Mouse (Mus musculus) erythroblast, embryonic 14.5 days (primary cell): Measurements from ENCODE around the gene Prune2. TPM values are rescaled to one million over a fixed set of nuclear protein-coding genes. Genes with fewer than 3 reads are reported as not detected.
"Not testable (repeated sequence)": the region's sequence is repeated elsewhere in the genome, so short reads cannot be mapped to it uniquely, and the experiment has no call there.

Source experiments
- H3K27me3 ChIP-seq: 2 replicates; pipeline ENCODE4 v1.6.1; 2012; ENCODE audit warnings: inconsistent platforms; ENCODE audit not compliant: control insufficient read depth
- H3K36me3 ChIP-seq: 2 replicates; pipeline ENCODE4 v1.6.1; 2012; ENCODE audit warnings: mild to moderate bottlenecking, inconsistent platforms; ENCODE audit not compliant: control insufficient read depth
- H3K4me1 ChIP-seq: 2 replicates; pipeline ENCODE4 v1.6.1; 2012; ENCODE audit warnings: inconsistent platforms; ENCODE audit not compliant: control insufficient read depth
- H3K4me3 ChIP-seq: replicated peaks from 2 replicates; pipeline ENCODE3; 2012; ENCODE audit warnings: moderate library complexity, mild to moderate bottlenecking, inconsistent platforms
- H3K9me3 ChIP-seq: 2 replicates; pipeline ENCODE4 v1.6.1; 2012; ENCODE audit warnings: low read length, inconsistent platforms, mixed read lengths; ENCODE audit not compliant: control insufficient read depth
- GATA1 ChIP-seq: IDR thresholded peaks from 2 replicates; pipeline ENCODE4 v1.6.1; 2012; ENCODE audit warnings: low read length, inconsistent platforms, mixed read lengths
- TAL1 ChIP-seq: IDR thresholded peaks from 3 replicates; pipeline ENCODE4 v1.6.1; 2012; ENCODE audit warnings: low read length, inconsistent platforms, mixed read lengths
- polyA plus RNA-seq: library from polyadenylated mRNA; stranded (reverse); fragments of >175 nt; gene quantifications from 2 replicates; pipeline ENCODE4 v1.2.3, GENCODE M21; 2012

The Prune2 gene
- polyA plus RNA-seq, 1 experiment, result not detected

DNA sequence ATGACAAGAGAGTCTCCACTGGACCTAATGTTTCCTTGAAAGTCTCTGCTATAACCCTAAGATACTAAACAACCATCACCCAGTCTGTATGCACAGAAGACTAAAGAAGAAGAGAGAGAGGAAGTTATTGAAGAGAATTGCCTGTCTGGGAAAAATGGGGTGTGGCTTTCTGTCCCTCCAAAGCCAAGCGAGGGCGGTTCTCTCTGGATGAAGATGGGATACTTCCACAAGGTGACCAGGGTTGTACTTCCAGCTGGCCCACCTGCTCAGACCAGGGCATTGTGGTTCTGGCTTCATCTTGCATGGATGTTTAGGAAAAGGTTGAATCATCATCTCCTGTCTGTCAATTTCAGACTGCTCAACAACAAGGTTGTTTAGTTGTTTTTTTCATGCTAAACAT lies 199.3 kb downstream of the Prune2 start:
- no peaks in the 10 kb centered on the region for H3K27me3 ChIP-seq
- no peaks in the 10 kb centered on the region for H3K4me1 ChIP-seq
- no peaks in the 10 kb centered on the region for H3K9me3 ChIP-seq
- no peak for TF ChIP-seq GATA1
- TF ChIP-seq TAL1, result no peak
- no peaks in the 10 kb centered on the region for H3K36me3 ChIP-seq
- H3K4me3 ChIP-seq, result no peak overlapping the region

DNA sequence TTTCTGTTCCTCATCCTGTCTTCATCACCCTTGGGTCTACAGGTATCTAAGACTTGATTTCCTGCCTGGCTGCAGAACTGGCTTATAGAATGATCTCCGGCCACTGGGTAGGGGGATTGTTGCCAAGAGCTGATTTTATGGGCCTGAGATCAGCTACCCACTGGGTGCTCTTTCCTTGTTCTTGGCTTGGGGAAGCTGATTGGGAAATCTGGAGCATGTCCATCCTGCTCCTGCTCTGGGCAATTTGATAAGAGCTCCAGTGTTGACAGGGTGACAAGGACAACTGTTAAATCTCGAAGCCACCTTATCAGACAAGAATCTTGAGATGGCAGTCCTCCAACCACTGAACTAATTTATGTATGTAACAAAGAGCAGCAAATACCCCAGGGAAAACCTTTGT lies 203.8 kb downstream of the Prune2 start:
- TF ChIP-seq GATA1 (no peak), TAL1 (no peak)
- Histone ChIP-seq H3K4me1 (no peaks in the 10 kb centered on the region), H3K27me3 (no peaks in the 10 kb centered on the region), H3K4me3 (no peak overlapping the region), H3K36me3 (no peaks in the 10 kb centered on the region), H3K9me3 (no peaks in the 10 kb centered on the region)

DNA sequence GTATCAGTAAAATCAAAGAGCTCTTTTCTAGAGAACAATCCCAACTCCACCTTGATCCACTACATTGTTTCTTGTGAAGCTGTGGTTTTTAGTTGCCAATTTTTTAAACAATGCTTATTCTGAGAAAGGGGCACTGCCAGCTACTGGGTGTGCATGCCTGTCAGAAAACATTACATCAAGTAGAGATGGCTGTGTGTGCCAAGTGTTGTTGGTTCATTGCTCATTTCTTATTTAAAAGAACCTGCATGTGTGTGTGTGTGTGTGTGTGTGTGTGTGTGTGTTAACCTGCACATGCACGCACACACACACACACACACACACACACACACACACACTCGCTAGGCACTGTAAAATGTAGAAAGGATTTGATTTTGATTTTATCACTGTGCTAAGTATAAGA lies 204.3 kb downstream of the Prune2 start:
- Histone ChIP-seq H3K4me1 (no peaks in the 10 kb centered on the region), H3K9me3 (no peaks in the 10 kb centered on the region), H3K4me3 (no peak overlapping the region), H3K36me3 (no peaks in the 10 kb centered on the region), H3K27me3 (no peaks in the 10 kb centered on the region)
- TF ChIP-seq GATA1, result no peak
- TF ChIP-seq TAL1, result no peak

DNA sequence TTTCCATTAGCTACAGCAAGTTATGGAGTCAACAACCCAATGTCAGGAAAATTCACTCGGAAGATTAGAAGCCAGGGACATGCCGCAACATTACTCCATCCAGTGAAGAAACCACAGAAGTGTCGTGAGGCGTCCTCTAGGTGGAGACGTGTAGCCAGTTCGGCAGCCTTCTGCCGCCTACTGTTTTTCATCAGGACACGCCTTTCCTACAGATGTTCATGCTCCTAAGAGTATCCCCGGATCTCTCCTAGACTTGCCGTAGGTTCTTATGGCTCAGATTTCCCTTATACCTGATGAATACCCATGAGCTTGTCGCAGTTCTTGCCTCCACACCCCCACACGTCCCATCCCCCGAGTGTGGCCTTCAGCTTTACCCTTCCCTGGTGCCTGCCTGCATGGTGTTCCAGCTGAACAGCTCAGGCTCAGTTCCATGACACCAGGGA lies 207.6 kb downstream of the Prune2 start:
- Histone ChIP-seq H3K4me3 (no peak overlapping the region), H3K9me3 (no peaks in the 10 kb centered on the region), H3K27me3 (no peaks in the 10 kb centered on the region), H3K4me1 (no peaks in the 10 kb centered on the region), H3K36me3 (no peaks in the 10 kb centered on the region)
- TF ChIP-seq TAL1 (no peak), GATA1 (no peak)

DNA sequence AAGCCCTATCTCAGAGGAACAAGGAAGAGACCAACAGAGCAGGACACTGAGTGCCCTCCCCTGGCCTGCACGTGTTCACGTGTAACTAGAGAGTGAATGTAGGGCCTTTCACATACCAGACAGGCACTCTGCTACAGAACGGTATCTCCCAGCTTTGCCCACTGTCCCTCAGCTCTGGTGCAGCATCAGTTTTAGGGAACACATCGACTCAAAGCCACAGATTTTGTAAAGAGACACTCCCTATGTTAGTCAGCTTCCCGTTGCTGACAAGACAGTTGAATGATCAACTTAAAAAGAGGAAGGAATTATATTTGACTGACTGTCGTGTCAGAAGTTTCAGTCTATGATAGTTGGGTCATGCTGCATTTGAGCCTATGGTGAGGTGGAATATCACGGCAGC lies 210.4 kb downstream of the Prune2 start:
- TF ChIP-seq GATA1 (no peak), TAL1 (no peak)

DNA sequence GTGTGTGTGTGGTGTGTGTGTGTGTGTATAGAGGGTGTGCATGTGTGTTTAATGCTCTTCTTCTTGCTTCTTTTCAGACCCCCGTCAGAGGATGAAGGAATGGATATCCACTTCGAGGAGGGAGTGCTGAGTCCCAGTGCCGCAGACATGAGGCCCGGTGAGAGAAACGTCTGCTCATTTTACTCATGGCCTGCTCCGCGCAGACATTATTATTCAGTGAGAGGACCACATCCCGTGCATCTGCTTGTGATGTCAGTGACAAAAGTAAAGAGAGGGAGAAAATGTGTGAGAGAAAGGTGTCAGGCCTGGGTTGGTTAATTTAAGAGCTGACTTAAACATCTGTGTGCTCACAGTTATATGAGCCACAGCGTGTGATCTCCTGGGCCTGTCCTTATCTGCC lies 212.3 kb downstream of the Prune2 start:
- no peak for TF ChIP-seq GATA1
- TF ChIP-seq TAL1, result no peak
- Histone ChIP-seq H3K4me1 (no peaks in the 10 kb centered on the region), H3K9me3 (no peaks in the 10 kb centered on the region), H3K4me3 (no peak overlapping the region), H3K27me3 (no peaks in the 10 kb centered on the region), H3K36me3 (no peaks in the 10 kb centered on the region)

More for the DNA sequence above, 210.4 kb downstream of the Prune2 start:
- Histone ChIP-seq H3K9me3 (no peaks in the 10 kb centered on the region), H3K4me1 (no peaks in the 10 kb centered on the region), H3K27me3 (no peaks in the 10 kb centered on the region), H3K4me3 (no peak overlapping the region), H3K36me3 (no peaks in the 10 kb centered on the region)

DNA sequence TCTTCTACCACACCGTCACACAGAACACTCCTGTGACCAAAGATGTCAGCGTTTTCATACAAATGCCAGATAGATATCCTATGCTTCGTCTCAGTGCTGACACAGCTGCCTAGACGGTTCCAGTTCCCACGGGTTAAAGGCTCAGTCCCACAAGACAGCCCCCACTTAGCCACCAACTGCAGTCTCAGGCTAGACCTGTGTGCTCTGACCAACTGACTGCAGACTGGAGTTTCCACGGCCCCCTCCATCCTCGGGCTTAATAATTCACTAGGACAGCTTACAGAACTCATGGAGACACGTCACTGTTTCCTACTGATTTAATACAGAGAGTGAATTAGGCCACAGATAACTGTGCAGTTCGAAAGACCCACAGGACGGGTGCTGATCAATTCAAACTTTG lies 213.8 kb downstream of the Prune2 start:
- H3K4me3 ChIP-seq, result no peak overlapping the region
- TF ChIP-seq GATA1, result no peak
- H3K36me3 ChIP-seq, result no peaks in the 10 kb centered on the region
- no peaks in the 10 kb centered on the region for H3K4me1 ChIP-seq
- H3K9me3 ChIP-seq, result no peaks in the 10 kb centered on the region
- no peaks in the 10 kb centered on the region for H3K27me3 ChIP-seq

DNA sequence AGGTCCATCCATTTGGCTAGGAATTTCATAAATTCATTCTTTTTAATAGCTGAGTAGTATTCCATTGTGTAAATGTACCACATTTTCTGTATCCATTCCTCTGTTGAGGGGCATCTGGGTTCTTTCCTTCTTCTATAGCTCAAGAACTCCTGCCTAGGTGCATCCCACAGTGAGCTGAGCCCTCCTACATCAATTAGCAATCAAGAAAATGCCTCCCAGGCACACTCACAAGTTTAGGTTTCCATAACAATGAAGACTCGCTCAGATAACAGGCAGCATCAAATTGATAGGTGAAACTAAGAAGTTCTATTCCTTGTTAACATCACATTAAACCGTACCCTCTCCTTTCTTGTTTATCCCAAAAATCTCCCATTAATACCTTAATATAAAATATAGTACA lies 218.6 kb downstream of the Prune2 start:
- not testable (repeated sequence) for H3K36me3 ChIP-seq, H3K4me1 ChIP-seq, H3K9me3 ChIP-seq, H3K4me3 ChIP-seq, H3K27me3 ChIP-seq

DNA sequence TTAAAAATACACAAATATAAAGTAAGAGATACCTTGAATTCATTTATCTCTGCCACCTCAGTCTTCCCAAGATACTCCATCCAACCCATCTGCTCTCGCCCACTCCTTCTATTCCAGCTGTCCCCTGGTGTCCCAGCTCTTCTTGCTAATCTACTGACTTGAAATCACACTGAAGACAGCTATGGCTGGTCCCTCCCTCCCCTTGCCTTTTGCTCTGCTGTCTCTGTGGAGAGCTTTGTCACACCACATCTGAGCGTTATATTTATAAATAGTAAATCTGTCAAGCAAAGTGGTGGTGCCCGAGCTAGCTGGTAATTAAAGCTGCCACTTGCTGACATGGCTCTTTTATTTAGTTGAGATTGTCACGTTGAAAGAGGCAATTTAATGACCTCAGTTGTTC lies 224.6 kb downstream of the Prune2 start:
- Histone ChIP-seq H3K4me3 (no peak overlapping the region), H3K4me1 (no peaks in the 10 kb centered on the region), H3K9me3 (no peaks in the 10 kb centered on the region), H3K36me3 (no peaks in the 10 kb centered on the region), H3K27me3 (no peaks in the 10 kb centered on the region)
- TF ChIP-seq GATA1 (no peak), TAL1 (no peak)

DNA sequence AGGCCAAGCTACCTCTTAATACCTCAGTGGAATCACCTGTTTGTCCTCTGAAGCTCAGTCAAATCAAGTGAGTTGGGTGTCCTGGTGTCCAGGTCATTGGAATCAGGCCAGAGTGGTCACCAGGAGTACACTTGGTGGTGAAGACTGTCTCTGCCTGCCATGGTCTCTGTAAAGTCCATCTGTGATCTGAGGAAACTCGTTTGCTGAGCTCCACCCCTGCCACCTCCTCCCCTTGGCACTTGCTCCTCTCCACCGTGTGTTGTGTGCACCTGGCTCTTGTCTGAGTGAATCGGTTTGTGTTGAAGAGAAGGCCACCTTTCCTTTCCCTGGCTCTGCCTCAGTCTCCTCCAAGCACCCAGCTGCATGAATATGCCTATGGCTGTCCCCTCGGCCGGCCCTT lies 238.8 kb downstream of the Prune2 start:
- H3K4me3 ChIP-seq, result no peak overlapping the region
- no peak for TF ChIP-seq GATA1
- no peak for TF ChIP-seq TAL1
- no peaks in the 10 kb centered on the region; the same call in 1 of the 2 replicates for H3K4me1 ChIP-seq
- H3K9me3 ChIP-seq, result no peaks in the 10 kb centered on the region
- no peaks in the 10 kb centered on the region for H3K27me3 ChIP-seq
- no peaks in the 10 kb centered on the region for H3K36me3 ChIP-seq
